Comparison of ENCODE assay signal across 20 mouse cellular contexts in the genomic region with DNA sequence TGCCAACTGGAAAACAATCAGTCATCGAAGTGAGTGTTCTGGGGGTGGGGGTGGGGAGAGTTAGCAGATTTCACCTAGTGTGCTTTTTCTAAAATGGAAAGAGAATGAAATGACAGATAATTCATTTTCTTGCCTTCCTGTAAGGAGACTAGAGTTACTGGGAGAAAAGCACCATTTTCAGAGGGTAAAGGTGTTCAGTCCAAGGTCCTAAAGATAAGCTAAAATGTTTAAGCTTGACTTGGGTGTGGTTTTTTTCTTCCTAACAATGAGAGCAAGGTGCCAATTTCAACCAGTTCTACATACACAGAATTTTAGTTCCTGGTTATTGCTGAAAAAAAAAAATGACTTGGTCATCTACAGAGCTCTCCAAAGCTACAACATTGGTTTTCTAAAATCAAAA.
DNase-seq lines count a peak whose midpoint lies in the region; ATAC-seq and TF ChIP-seq lines count a peak whose summit lies in the region.
"Had no signal": no experiment of that assay in that cellular context is flagged by ENCODE, and none has a peak within 500 bp of the region (broad histone marks: within the 10 kb centered on the region; RNA-seq: fewer than 3 reads in every experiment).

No protein-coding gene starts in this region.

- no peak for TF ChIP-seq EP300 in stomach, postnatal 0 days (optimal IDR thresholded peaks at IDR 0.05)

- peak; percentile 1 for DNase-seq in neural tube, embryonic 10.5 days (ENCODE audit: extremely low spot score, low spot score)
- DNase-seq in stomach, postnatal 0 days (ENCODE audit: low spot score), result no peak
- DNase-seq in yolk sac, embryonic 10.5 days (ENCODE audit: low spot score), result no peak
- no peak for DNase-seq in hindbrain, postnatal 0 days (ENCODE audit: low spot score)
- DNase-seq: adrenal gland, adult 2 months; adrenal gland, postnatal 10 days; adrenal gland, postnatal 25 days; cerebellum, adult 11 months; cerebellum, adult 18-20 months; cerebellum, adult 8-10 months; cerebellum, adult 9-11 months; cerebellum, postnatal 36 days; embryo, embryonic 11 days had no signal

- no peaks in the 10 kb centered on the region for H3K4me1 ChIP-seq in neural tube, embryonic 15.5 days
- no peaks in the 10 kb centered on the region for H3K4me1 ChIP-seq in stomach, embryonic 14.5 days (ENCODE audit: control insufficient read depth, insufficient read depth, low read length)
- H3K4me1 ChIP-seq in stomach, postnatal 0 days (replicated peaks; ENCODE audit: control insufficient read depth, insufficient read depth), result no peaks in the 10 kb centered on the region
- H3K4me1 ChIP-seq in hindbrain, postnatal 0 days (ENCODE audit: insufficient read depth, low read length), result no peaks in the 10 kb centered on the region
- H3K4me1 ChIP-seq: embryonic facial prominence, embryonic 13.5 days; embryonic facial prominence, embryonic 15.5 days; forebrain, embryonic 12.5 days had no signal

- no peak overlapping the region for H3K4me3 ChIP-seq in neural tube, embryonic 15.5 days (replicated peaks)
- H3K4me3 ChIP-seq in stomach, embryonic 14.5 days (ENCODE audit: low read depth, low read length), result no peak overlapping the region
- H3K4me3 ChIP-seq in stomach, postnatal 0 days (ENCODE audit: low read depth, low read length), result no peak overlapping the region
- no peak overlapping the region for H3K4me3 ChIP-seq in hindbrain, postnatal 0 days (ENCODE audit: low read length)
- H3K4me3 ChIP-seq: embryonic facial prominence, embryonic 13.5 days; embryonic facial prominence, embryonic 15.5 days; erythroblast, embryonic 14.5 days; forebrain, embryonic 10.5 days; forebrain, embryonic 12.5 days had no signal

- no peak for TF ChIP-seq CTCF in stomach, postnatal 0 days (IDR thresholded peaks at IDR 0.05; ENCODE audit: low read depth)
- no peak for TF ChIP-seq CTCF in hindbrain, postnatal 0 days (IDR thresholded peaks at IDR 0.05; ENCODE audit: low read depth)

- no peak overlapping the region for H3K27ac ChIP-seq in neural tube, embryonic 15.5 days (replicated peaks)
- no peak overlapping the region for H3K27ac ChIP-seq in stomach, embryonic 14.5 days (ENCODE audit: low read length)
- peak overlapping the region; percentile 65 for H3K27ac ChIP-seq in stomach, postnatal 0 days (replicated peaks)
- H3K27ac ChIP-seq in hindbrain, postnatal 0 days, result no peak overlapping the region
- H3K27ac ChIP-seq: embryonic facial prominence, embryonic 13.5 days; embryonic facial prominence, embryonic 15.5 days; forebrain, embryonic 10.5 days; forebrain, embryonic 12.5 days had no signal

- no peak overlapping the region for H3K4me2 ChIP-seq in neural tube, embryonic 15.5 days
- no peak overlapping the region for H3K4me2 ChIP-seq in stomach, embryonic 14.5 days (replicated peaks; ENCODE audit: low read depth, low read length)
- H3K4me2 ChIP-seq in stomach, postnatal 0 days (replicated peaks; ENCODE audit: low read depth), result no peak overlapping the region
- no peak overlapping the region for H3K4me2 ChIP-seq in hindbrain, postnatal 0 days (ENCODE audit: low read depth, low read length)
- H3K4me2 ChIP-seq: embryonic facial prominence, embryonic 13.5 days; embryonic facial prominence, embryonic 15.5 days; forebrain, embryonic 12.5 days had no signal

- 77% methylated on average over 1 of the region's 1 CpGs for WGBS in neural tube, embryonic 15.5 days
- 65% methylated on average over 1 of the region's 1 CpGs for WGBS in stomach, embryonic 14.5 days
- WGBS in stomach, postnatal 0 days, result 55% methylated on average over 1 of the region's 1 CpGs
- 85% methylated on average over 1 of the region's 1 CpGs for WGBS in hindbrain, postnatal 0 days

- H3K27me3 ChIP-seq in neural tube, embryonic 15.5 days (replicated peaks), result no peaks in the 10 kb centered on the region
- H3K27me3 ChIP-seq in stomach, embryonic 14.5 days (ENCODE audit: control insufficient read depth, insufficient read depth, low read length), result no peaks in the 10 kb centered on the region
- no peaks in the 10 kb centered on the region for H3K27me3 ChIP-seq in stomach, postnatal 0 days (ENCODE audit: control insufficient read depth, insufficient read depth, low read length)
- H3K27me3 ChIP-seq in hindbrain, postnatal 0 days (ENCODE audit: insufficient read depth, low read length), result no peaks in the 10 kb centered on the region
- H3K27me3 ChIP-seq: embryonic facial prominence, embryonic 13.5 days; embryonic facial prominence, embryonic 15.5 days; forebrain, embryonic 12.5 days had no signal

- H3K36me3 ChIP-seq in neural tube, embryonic 15.5 days, result no peaks in the 10 kb centered on the region
- H3K36me3 ChIP-seq in stomach, embryonic 14.5 days (ENCODE audit: control insufficient read depth, insufficient read depth, low read length), result no peaks in the 10 kb centered on the region
- no peaks in the 10 kb centered on the region for H3K36me3 ChIP-seq in stomach, postnatal 0 days (ENCODE audit: control insufficient read depth, insufficient read depth, low read length)
- H3K36me3 ChIP-seq in hindbrain, postnatal 0 days (ENCODE audit: insufficient read depth, low read length), result no peaks in the 10 kb centered on the region
- H3K36me3 ChIP-seq: embryonic facial prominence, embryonic 13.5 days; embryonic facial prominence, embryonic 15.5 days; forebrain, embryonic 10.5 days; forebrain, embryonic 12.5 days had no signal

- H3K9ac ChIP-seq in neural tube, embryonic 15.5 days (replicated peaks), result no peak overlapping the region
- H3K9ac ChIP-seq in stomach, embryonic 14.5 days (replicated peaks; ENCODE audit: low read depth, low read length), result no peak overlapping the region
- no peak overlapping the region for H3K9ac ChIP-seq in stomach, postnatal 0 days (ENCODE audit: low read length)
- no peak overlapping the region for H3K9ac ChIP-seq in hindbrain, postnatal 0 days (replicated peaks; ENCODE audit: low read length)
- H3K9ac ChIP-seq: embryonic facial prominence, embryonic 13.5 days; embryonic facial prominence, embryonic 15.5 days; forebrain, embryonic 12.5 days had no signal

- no peak for ATAC-seq in neural tube, embryonic 15.5 days (ENCODE audit: low FRiP score)
- 0 out of 2 replicates have a peak, but pooled peaks have one; percentile 14 for ATAC-seq in stomach, embryonic 14.5 days (ENCODE audit: insufficient number of reproducible peaks, insufficient read depth, low FRiP score, low read depth)
- peak; percentile 82; the same call in 1 of the 2 replicates for ATAC-seq in stomach, postnatal 0 days (ENCODE audit: low FRiP score, low TSS enrichment)
- ATAC-seq in hindbrain, postnatal 0 days, result no peak

- H3K9me3 ChIP-seq in neural tube, embryonic 15.5 days (replicated peaks), result no peaks in the 10 kb centered on the region
- H3K9me3 ChIP-seq in stomach, embryonic 14.5 days (ENCODE audit: control insufficient read depth, low read depth, low read length), result no peaks in the 10 kb centered on the region
- no peaks in the 10 kb centered on the region for H3K9me3 ChIP-seq in stomach, postnatal 0 days (ENCODE audit: control insufficient read depth, low read length)
- no peaks in the 10 kb centered on the region for H3K9me3 ChIP-seq in hindbrain, postnatal 0 days (ENCODE audit: low read length)
- H3K9me3 ChIP-seq: embryonic facial prominence, embryonic 13.5 days; embryonic facial prominence, embryonic 15.5 days; forebrain, embryonic 10.5 days; forebrain, embryonic 12.5 days had no signal

Comparison
In these comparisons a context has a peak if more than half of its experiments do, and no peak if none do; other contexts are left out.
1. ATAC-seq: peak in stomach, embryonic 14.5 days (single experiment) and stomach, postnatal 0 days (single experiment); none in neural tube, embryonic 15.5 days (single experiment) and hindbrain, postnatal 0 days (single experiment).